Comparison of ENCODE assay signal across 12 mouse cellular contexts in genomic region chr7:129965281-129966051, GRCm38 (mm10).
DNase-seq lines count a peak whose midpoint lies in the region; ATAC-seq and TF ChIP-seq lines count a peak whose summit lies in the region.
"Had no signal": no experiment of that assay in that cellular context is flagged by ENCODE, and none has a peak within 500 bp of the region (broad histone marks: within the 10 kb centered on the region; RNA-seq: fewer than 3 reads in every experiment).

No protein-coding gene starts in this region.

- H3K4me3 ChIP-seq in kidney, embryonic 15.5 days (replicated peaks) = no peak overlapping the region
- no peak overlapping the region for H3K4me3 ChIP-seq in intestine, postnatal 0 days (ENCODE audit: low read depth, low read length)
- no peak overlapping the region for H3K4me3 ChIP-seq in kidney, embryonic 16.5 days (ENCODE audit: low read length)
- H3K4me3 ChIP-seq: midbrain, embryonic 10.5 days had no signal

- no peak overlapping the region for H3K27ac ChIP-seq in kidney, embryonic 15.5 days
- H3K27ac ChIP-seq in intestine, postnatal 0 days (ENCODE audit: low read depth, low read length) = no peak overlapping the region
- no peak overlapping the region for H3K27ac ChIP-seq in kidney, embryonic 16.5 days (ENCODE audit: low read length)
- H3K27ac ChIP-seq: midbrain, embryonic 10.5 days had no signal

- no peak overlapping the region for H3K4me2 ChIP-seq in kidney, embryonic 15.5 days
- H3K4me2 ChIP-seq in intestine, postnatal 0 days (replicated peaks; ENCODE audit: low read depth) = no peak overlapping the region
- H3K4me2 ChIP-seq in kidney, embryonic 16.5 days (replicated peaks; ENCODE audit: low read depth, low read length) = no peak overlapping the region
- H3K4me2 ChIP-seq: liver, embryonic 11.5 days had no signal

- peaks cover 23% of the 10 kb centered on the region for H3K4me1 ChIP-seq in kidney, embryonic 15.5 days
- 0 out of 2 replicates have a peak, but pooled peaks cover 2% of the 10 kb centered on the region for H3K4me1 ChIP-seq in intestine, postnatal 0 days (replicated peaks; ENCODE audit: control insufficient read depth, insufficient read depth, low read length)
- H3K4me1 ChIP-seq in kidney, embryonic 16.5 days (ENCODE audit: insufficient read depth, low read length) = peaks cover 3% of the 10 kb centered on the region; the same call in 1 of the 2 replicates

- H3K9ac ChIP-seq in kidney, embryonic 15.5 days = no peak overlapping the region
- no peak overlapping the region for H3K9ac ChIP-seq in intestine, postnatal 0 days (ENCODE audit: low read depth, low read length)
- H3K9ac ChIP-seq in kidney, embryonic 16.5 days (replicated peaks; ENCODE audit: low read length) = no peak overlapping the region

- DNase-seq in kidney, postnatal 10 days = peak; percentile 14
- DNase-seq in 3T3-L1 (ENCODE audit: low read depth, low spot score) = peak; percentile 15
- DNase-seq in adrenal gland, postnatal 14 days = peak; percentile 59
- no peak for DNase-seq in thymus, postnatal 10 days (ENCODE audit: low spot score in 2 of 2)
- DNase-seq: cerebellum, adult 9-11 months; kidney, adult 18-20 months had no signal

- H3K36me3 ChIP-seq in kidney, embryonic 15.5 days = no peaks in the 10 kb centered on the region
- no peaks in the 10 kb centered on the region for H3K36me3 ChIP-seq in intestine, postnatal 0 days (ENCODE audit: control insufficient read depth, insufficient read depth)
- H3K36me3 ChIP-seq in kidney, embryonic 16.5 days (ENCODE audit: insufficient read depth, low read length) = no peaks in the 10 kb centered on the region
- H3K36me3 ChIP-seq: midbrain, embryonic 10.5 days had no signal

- H3K9me3 ChIP-seq in kidney, embryonic 15.5 days (replicated peaks) = no peaks in the 10 kb centered on the region
- H3K9me3 ChIP-seq in intestine, postnatal 0 days (ENCODE audit: control insufficient read depth) = no peaks in the 10 kb centered on the region
- no peaks in the 10 kb centered on the region for H3K9me3 ChIP-seq in kidney, embryonic 16.5 days (ENCODE audit: low read length)
- H3K9me3 ChIP-seq: midbrain, embryonic 10.5 days had no signal

- no peak for TF ChIP-seq CTCF in intestine, postnatal 0 days (IDR thresholded peaks at IDR 0.05; ENCODE audit: low read depth)

- ATAC-seq in kidney, embryonic 15.5 days (replicated peaks; ENCODE audit: low FRiP score) = no peak
- peak; percentile 78 for ATAC-seq in intestine, postnatal 0 days
- no peak for ATAC-seq in CD4-positive, CD25-positive, alpha-beta regulatory T cell, adult 4 months
- ATAC-seq in kidney, embryonic 16.5 days (ENCODE audit: low FRiP score, low TSS enrichment) = no peak

- WGBS in kidney, embryonic 15.5 days = 78% methylated on average over 9 of the region's 9 CpGs
- WGBS in intestine, postnatal 0 days = 63% methylated on average over 9 of the region's 9 CpGs
- WGBS in kidney, embryonic 16.5 days = 76% methylated on average over 9 of the region's 9 CpGs

- no peaks in the 10 kb centered on the region for H3K27me3 ChIP-seq in kidney, embryonic 15.5 days
- H3K27me3 ChIP-seq in intestine, postnatal 0 days (replicated peaks; ENCODE audit: control insufficient read depth, insufficient read depth, low read length) = no peaks in the 10 kb centered on the region
- H3K27me3 ChIP-seq in kidney, embryonic 16.5 days (ENCODE audit: insufficient read depth, low read length) = no peaks in the 10 kb centered on the region

Comparison
In these comparisons a context has a peak if more than half of its experiments do, and no peak if none do; other contexts are left out.
1. DNase-seq: peak in kidney, postnatal 10 days (single experiment), 3T3-L1 (single experiment) and adrenal gland, postnatal 14 days (single experiment); none in thymus, postnatal 10 days (0 of 2).